Comparison of ENCODE assay signal across 8 mouse cellular contexts in genomic region chr3:69723161-69723560, GRCm38 (mm10). TPM values are rescaled to one million over a fixed set of nuclear protein-coding genes. Genes with fewer than 3 reads are reported as not detected.
DNase-seq lines count a peak whose midpoint lies in the region; ATAC-seq and TF ChIP-seq lines count a peak whose summit lies in the region.

No protein-coding gene starts in this region.

- H3K9me3 ChIP-seq in heart, embryonic 12.5 days (replicated peaks): no peaks in the 10 kb centered on the region
- no peaks in the 10 kb centered on the region for H3K9me3 ChIP-seq in ES-E14 (ENCODE audit: control insufficient read depth, insufficient read depth, low read depth, low read length)
- H3K9me3 ChIP-seq in hindbrain, embryonic 13.5 days: no peaks in the 10 kb centered on the region
- no peaks in the 10 kb centered on the region for H3K9me3 ChIP-seq in midbrain, embryonic 11.5 days (ENCODE audit: control insufficient read depth, low read length)

- in situ Hi-C loops in ES-E14 (cut with MboI; ENCODE audit: low sequenced_read_pairs in 2 of 2, unreplicated experiment in 2 of 2): no loop called here

- H3K27ac ChIP-seq in heart, embryonic 12.5 days (ENCODE audit: poor library complexity, severe bottlenecking): no peak overlapping the region
- no peak overlapping the region for H3K27ac ChIP-seq in ES-E14 (ENCODE audit: insufficient read depth, low read depth, low read length, poor library complexity, severe bottlenecking)
- H3K27ac ChIP-seq in hindbrain, embryonic 13.5 days: no peak overlapping the region
- H3K27ac ChIP-seq in midbrain, embryonic 11.5 days (ENCODE audit: low read depth, low read length): no peak overlapping the region

- WGBS in heart, embryonic 12.5 days: 43% methylated on average over 7 of the region's 7 CpGs
- 14% methylated on average over 7 of the region's 7 CpGs for WGBS in hindbrain, embryonic 13.5 days
- WGBS in midbrain, embryonic 11.5 days: 31% methylated on average over 7 of the region's 7 CpGs

- H3K36me3 ChIP-seq in heart, embryonic 12.5 days: peaks cover 14% of the 10 kb centered on the region
- peaks cover 3% of the 10 kb centered on the region; the same call in 1 of the 2 replicates for H3K36me3 ChIP-seq in ES-E14 (ENCODE audit: control insufficient read depth, insufficient read depth, low read length, poor library complexity, severe bottlenecking)
- peaks cover 4% of the 10 kb centered on the region; the same call in 1 of the 2 replicates for H3K36me3 ChIP-seq in hindbrain, embryonic 13.5 days
- no peaks in the 10 kb centered on the region for H3K36me3 ChIP-seq in midbrain, embryonic 11.5 days (ENCODE audit: control insufficient read depth, insufficient read depth, low read length)

- no peak for ATAC-seq in heart, embryonic 12.5 days (ENCODE audit: insufficient number of reproducible peaks, low FRiP score)
- ATAC-seq in hindbrain, embryonic 13.5 days (ENCODE audit: low FRiP score): no peak
- no peak for ATAC-seq in midbrain, embryonic 11.5 days (ENCODE audit: low FRiP score)
- ATAC-seq in CD4-positive, CD25-positive, alpha-beta regulatory T cell, adult 4 months: no peak

- H3K4me1 ChIP-seq in heart, embryonic 12.5 days (replicated peaks): peaks cover 12% of the 10 kb centered on the region
- peaks cover 0 to 3% of the 10 kb centered on the region in 2 experiments; a peak in 2 of 4 replicates for H3K4me1 ChIP-seq in ES-E14 (ENCODE audit: control insufficient read depth in 2 of 2, insufficient read depth in 2 of 2, low read length in 2 of 2, poor library complexity in 1 of 2)
- peaks cover 26% of the 10 kb centered on the region for H3K4me1 ChIP-seq in hindbrain, embryonic 13.5 days (replicated peaks)
- H3K4me1 ChIP-seq in midbrain, embryonic 11.5 days (ENCODE audit: control insufficient read depth, insufficient read depth, low read length): peaks cover 7% of the 10 kb centered on the region

- H3K4me3 ChIP-seq in heart, embryonic 12.5 days: peak overlapping the region; percentile 98
- H3K4me3 ChIP-seq in ES-E14 (ENCODE audit: insufficient read depth in 1 of 2, low read depth in 1 of 2, low read length in 2 of 2, poor library complexity in 1 of 2, severe bottlenecking in 1 of 2): peak overlapping the region; percentile 96 to 97
- peak overlapping the region; percentile 95 for H3K4me3 ChIP-seq in hindbrain, embryonic 13.5 days
- peak overlapping the region; percentile 91 for H3K4me3 ChIP-seq in midbrain, embryonic 11.5 days (ENCODE audit: low read depth, low read length)

- H3K9ac ChIP-seq in heart, embryonic 12.5 days: peak overlapping the region; percentile 97; the same call in 1 of the 2 replicates
- H3K9ac ChIP-seq in ES-E14 (ENCODE audit: insufficient read depth, low read depth, low read length, poor library complexity, severe bottlenecking): peak overlapping the region; percentile 74
- H3K9ac ChIP-seq in hindbrain, embryonic 13.5 days: peak overlapping the region; percentile 94
- peak overlapping the region; percentile 95 for H3K9ac ChIP-seq in midbrain, embryonic 11.5 days (ENCODE audit: low read length)

- H3K27me3 ChIP-seq in heart, embryonic 12.5 days (replicated peaks): no peaks in the 10 kb centered on the region
- H3K27me3 ChIP-seq in hindbrain, embryonic 13.5 days: no peaks in the 10 kb centered on the region
- no peaks in the 10 kb centered on the region for H3K27me3 ChIP-seq in midbrain, embryonic 11.5 days (ENCODE audit: control insufficient read depth, insufficient read depth, low read length)

- peak overlapping the region; percentile 80 for H3K4me2 ChIP-seq in heart, embryonic 12.5 days
- H3K4me2 ChIP-seq in hindbrain, embryonic 13.5 days: peak overlapping the region; percentile 90
- H3K4me2 ChIP-seq in midbrain, embryonic 11.5 days: peak overlapping the region; percentile 69

- DNase-seq in heart, adult 11 months: no peak
- no peak for DNase-seq in ES-E14 (ENCODE audit: low read depth, low spot score)
- DNase-seq in midbrain, embryonic 11.5 days (ENCODE audit: low spot score, missing footprints): peak; percentile 89
- no peak for DNase-seq in urinary bladder, postnatal 4 days (ENCODE audit: low spot score in 2 of 2)
- no peak for DNase-seq in embryo, embryonic 9.5 days (ENCODE audit: extremely low spot score)

TF ChIP-seq in ES-E14, 5 proteins besides CTCF, POLR2A, EP300 and RAD21:
- TF ChIP-seq MAFK (IDR thresholded peaks at IDR 0.05; ENCODE audit: insufficient read depth, low read depth, low read length) (no peak), ZNF384 (IDR thresholded peaks at IDR 0.05; ENCODE audit: low read depth, low read length) (no peak), HCFC1 (IDR thresholded peaks at IDR 0.05; ENCODE audit: borderline replicate concordance, insufficient read depth, low read length) (no peak), CHD2 (IDR thresholded peaks at IDR 0.05; ENCODE audit: low read depth, low read length) (no peak), ZC3H11A (IDR thresholded peaks at IDR 0.05; ENCODE audit: borderline replicate concordance, low read depth, low read length) (no peak)
TF ChIP-seq in ES-E14: peak in this region for 0.

RNA-seq across cellular contexts. Expression of gene Nmd3, which starts 1.4 kb away (rescaled TPM):
- polyA plus RNA-seq in heart, embryonic 12.5 days (2016; fragmentation: Nextera tagmentation; extraction: Ambion mirVana): 100 and 104 TPM in 2 replicates
- total RNA-seq in ES-E14 (2012; rRNA removed): 141 and 213 TPM in 2 replicates
- 109 and 111 TPM in 2 replicates for polyA plus RNA-seq in hindbrain, embryonic 13.5 days (2015; fragmentation: Nextera tagmentation; extraction: Ambion mirVana)
- 142 TPM in 2 replicates for polyA plus RNA-seq in midbrain, embryonic 11.5 days (2014; fragmentation: Nextera tagmentation; extraction: Ambion mirVana)
- 100 to 1,000 TPM; 138 to 139 TPM for polyA plus RNA-seq in CD4-positive, CD25-positive, alpha-beta regulatory T cell, adult 4 months (2017; shearing (Covaris generic))
